Mouse (Mus musculus) lung, embryonic 16.5 days (tissue): Measurements from ENCODE around the gene Acadl. TPM values are rescaled to one million over a fixed set of nuclear protein-coding genes. Genes with fewer than 3 reads are reported as not detected.
A peak's percentile ranks its signal among the peaks of the same experiment; 100 is the strongest.

ENCODE experiments used
- ATAC-seq: fragments of 200-750 bp; cut with Nextera tagmentation; 2 replicates; pipeline ENCODE4 v1.8.0; 2017; ENCODE audit warnings: low read depth, mild to moderate bottlenecking, moderate library complexity
- H3K27ac ChIP-seq: fragments of 300-500 bp; sonication (generic); 2 replicates; pipeline ENCODE4 v1.5.1; 2014; ENCODE audit warnings: mild to moderate bottlenecking, control low read depth, low read length
- H3K27me3 ChIP-seq: fragments of 300-500 bp; sonication (generic); 2 replicates; pipeline ENCODE4 v1.6.1; 2014; ENCODE audit warnings: low read depth, low read length, mixed read lengths; ENCODE audit not compliant: control insufficient read depth, insufficient read depth
- H3K36me3 ChIP-seq: fragments of 300-500 bp; sonication (generic); 2 replicates; pipeline ENCODE4 v1.6.1; 2014; ENCODE audit warnings: low read length; ENCODE audit not compliant: control insufficient read depth, insufficient read depth
- H3K4me1 ChIP-seq: fragments of 300-500 bp; sonication (generic); replicated peaks from 2 replicates; pipeline ENCODE4 v1.6.1; 2014; ENCODE audit warnings: low read length, mixed read lengths; ENCODE audit not compliant: control insufficient read depth, insufficient read depth
- H3K4me2 ChIP-seq: fragments of 300-500 bp; sonication (generic); 2 replicates; pipeline ENCODE4 v1.6.1; 2014; ENCODE audit warnings: low read depth, low read length, control low read depth
- H3K4me3 ChIP-seq: fragments of 300-500 bp; sonication (generic); 2 replicates; pipeline ENCODE4 v1.5.1; 2014; ENCODE audit warnings: mild to moderate bottlenecking, low read length, control low read depth
- H3K9ac ChIP-seq: fragments of 300-500 bp; sonication (generic); 2 replicates; pipeline ENCODE4 v1.6.1; 2014; ENCODE audit warnings: low read length, control low read depth
- H3K9me3 ChIP-seq: fragments of 300-500 bp; sonication (generic); 2 replicates; pipeline ENCODE4 v1.6.1; 2016; ENCODE audit warnings: low read length; ENCODE audit not compliant: control insufficient read depth
- WGBS: fragments of 180-500 bp; shearing (Covaris S2); extraction: QIAGEN DNeasy Blood & Tissue Kit; methylation state at CpG from one replicate; pipeline ENCODE4 v1.1.7; 2014; 5-methylcytosine and 5-hydroxymethylcytosine counted together
- polyA plus RNA-seq: library from polyadenylated mRNA; unstranded; fragments of >200 nt; fragmentation: Nextera tagmentation; extraction: Ambion mirVana; gene quantifications from 2 replicates; pipeline ENCODE4 v1.2.1, GENCODE M21; 2015

The Acadl gene
- polyA plus RNA-seq, 1 experiment from 2014 or later: 197 TPM

GRCm38 (mm10) chr1:66887175-66887574, 24.1 kb upstream of the Acadl start:
- no peaks in the 10 kb centered on the region for H3K36me3 ChIP-seq
- 93% methylated on average over 1 of the region's 1 CpGs for WGBS
- H3K9me3 ChIP-seq: no peaks in the 10 kb centered on the region
- H3K27ac ChIP-seq: no peak overlapping the region
- no peak for ATAC-seq
- no peaks in the 10 kb centered on the region for H3K27me3 ChIP-seq
- no peaks in the 10 kb centered on the region for H3K4me1 ChIP-seq
- H3K4me2 ChIP-seq: no peak overlapping the region
- H3K9ac ChIP-seq: no peak overlapping the region
- H3K4me3 ChIP-seq: no peak overlapping the region

- no peak overlapping the region for H3K4me2 ChIP-seq
- ATAC-seq: no peak
- H3K36me3 ChIP-seq: no peaks in the 10 kb centered on the region
- no peaks in the 10 kb centered on the region for H3K27me3 ChIP-seq
- H3K9me3 ChIP-seq: no peaks in the 10 kb centered on the region
- H3K4me1 ChIP-seq: no peaks in the 10 kb centered on the region
- H3K4me3 ChIP-seq: no peak overlapping the region
- H3K9ac ChIP-seq: no peak overlapping the region
- H3K27ac ChIP-seq: no peak overlapping the region
- WGBS: 76% methylated on average over 2 of the region's 2 CpGs
Measured at GRCm38 (mm10) chr1:66880217-66880616, 17.1 kb upstream of the Acadl start.

GRCm38 (mm10) chr1:66874740-66875139, 11.7 kb upstream of the Acadl start:
- peaks cover 8% of the 10 kb centered on the region; the same call in 1 of the 2 replicates for H3K4me1 ChIP-seq
- H3K9me3 ChIP-seq: no peaks in the 10 kb centered on the region
- no peak overlapping the region for H3K4me2 ChIP-seq
- 88% methylated on average over 6 of the region's 6 CpGs for WGBS
- H3K4me3 ChIP-seq: no peak overlapping the region
- H3K9ac ChIP-seq: no peak overlapping the region
- H3K27ac ChIP-seq: no peak overlapping the region
- no peak for ATAC-seq
- no peaks in the 10 kb centered on the region for H3K27me3 ChIP-seq
- H3K36me3 ChIP-seq: no peaks in the 10 kb centered on the region

GRCm38 (mm10) chr1:66871591-66871990, 8.5 kb upstream of the Acadl start:
- Histone ChIP-seq H3K27ac (no peak overlapping the region), H3K27me3 (no peaks in the 10 kb centered on the region), H3K4me3 (no peak overlapping the region), H3K9me3 (no peaks in the 10 kb centered on the region), H3K36me3 (no peaks in the 10 kb centered on the region), H3K4me1 (peaks cover 8% of the 10 kb centered on the region; the same call in 1 of the 2 replicates), H3K4me2 (no peak overlapping the region), H3K9ac (no peak overlapping the region)
- WGBS: 46% methylated on average over 7 of the region's 7 CpGs
- peak; percentile 57; the same call in 1 of the 2 replicates for ATAC-seq

- Histone ChIP-seq H3K27ac (no peak overlapping the region), H3K4me1 (peaks cover 18% of the 10 kb centered on the region), H3K9ac (no peak overlapping the region), H3K9me3 (no peaks in the 10 kb centered on the region), H3K4me3 (no peak overlapping the region), H3K36me3 (no peaks in the 10 kb centered on the region), H3K27me3 (no peaks in the 10 kb centered on the region), H3K4me2 (no peak overlapping the region)
- WGBS: 73% methylated on average over 4 of the region's 4 CpGs
- no peak for ATAC-seq
Measured at GRCm38 (mm10) chr1:66865633-66866032, 2.6 kb upstream of the Acadl start.

- Histone ChIP-seq H3K4me1 (peaks cover 18% of the 10 kb centered on the region), H3K36me3 (peaks cover 4% of the 10 kb centered on the region; the same call in 1 of the 2 replicates), H3K9ac (peak overlapping the region; percentile 49), H3K4me2 (peak overlapping the region; percentile 67), H3K9me3 (no peaks in the 10 kb centered on the region), H3K4me3 (peak overlapping the region; percentile 93), H3K27ac (peak overlapping the region; percentile 27), H3K27me3 (no peaks in the 10 kb centered on the region)
- 9% methylated on average over 9 of the region's 9 CpGs for WGBS
- ATAC-seq: no peak
Measured at GRCm38 (mm10) chr1:66863741-66864495, 841 bp upstream of the Acadl start.

GRCm38 (mm10) chr1:66861764-66862672, 1.1 kb downstream of the Acadl start:
- no peak for ATAC-seq
- H3K9ac ChIP-seq: peak overlapping the region; percentile 97
- no peaks in the 10 kb centered on the region for H3K9me3 ChIP-seq
- WGBS: 23% methylated on average over 14 of the region's 14 CpGs
- H3K27ac ChIP-seq: peak overlapping the region; percentile 98
- H3K27me3 ChIP-seq: no peaks in the 10 kb centered on the region
- H3K4me2 ChIP-seq: peak overlapping the region; percentile 67
- H3K36me3 ChIP-seq: peaks cover 17% of the 10 kb centered on the region
- peak overlapping the region; percentile 93 for H3K4me3 ChIP-seq
- peaks cover 18% of the 10 kb centered on the region for H3K4me1 ChIP-seq

- Histone ChIP-seq H3K36me3 (peaks cover 58% of the 10 kb centered on the region), H3K27ac (no peak overlapping the region), H3K9me3 (peaks cover 5% of the 10 kb centered on the region), H3K9ac (no peak overlapping the region), H3K4me2 (no peak overlapping the region), H3K4me3 (no peak overlapping the region), H3K27me3 (no peaks in the 10 kb centered on the region), H3K4me1 (peaks cover 3% of the 10 kb centered on the region; the same call in 1 of the 2 replicates)
- no peak for ATAC-seq
- 86% methylated on average over 4 of the region's 4 CpGs for WGBS
Measured at GRCm38 (mm10) chr1:66847506-66847905, 15.6 kb downstream of the Acadl start.

- Histone ChIP-seq H3K27me3 (no peaks in the 10 kb centered on the region), H3K9ac (no peak overlapping the region), H3K4me2 (no peak overlapping the region), H3K4me1 (peaks cover 5% of the 10 kb centered on the region; the same call in 1 of the 2 replicates), H3K4me3 (no peak overlapping the region), H3K27ac (no peak overlapping the region), H3K9me3 (peaks cover 5% of the 10 kb centered on the region), H3K36me3 (peaks cover 50% of the 10 kb centered on the region)
- peak; percentile 74; the same call in 1 of the 2 replicates for ATAC-seq
- WGBS: 42% methylated on average over 5 of the region's 5 CpGs
Measured at GRCm38 (mm10) chr1:66845690-66846318, 17.3 kb downstream of the Acadl start.
